Mouse (Mus musculus) embryonic facial prominence, embryonic 14.5 days (tissue): ENCODE results near the gene Podn. TPM values are rescaled to one million over a fixed set of nuclear protein-coding genes. Genes with fewer than 3 reads are reported as not detected.

Experiments used
- ATAC-seq: fragments of 200-750 bp; cut with Nextera tagmentation; 2 replicates; pipeline ENCODE4 v1.8.0; 2017; ENCODE audit warnings: low read depth, moderate number of reproducible peaks, moderate TSS enrichment
- DNase-seq: peaks from one replicate; pipeline ENCODE4 v3.0.0-alpha.2; 2015; ENCODE audit warnings: low spot score
- H3K27ac ChIP-seq: fragments of 300-500 bp; sonication (generic); replicated peaks from 2 replicates; pipeline ENCODE4 v1.5.1; 2014; ENCODE audit warnings: low read depth, mild to moderate bottlenecking, low read length, moderate library complexity
- H3K27me3 ChIP-seq: fragments of 300-500 bp; sonication (generic); replicated peaks from 2 replicates; pipeline ENCODE4 v1.6.1; 2014; ENCODE audit warnings: low read length; ENCODE audit not compliant: control insufficient read depth, insufficient read depth
- H3K36me3 ChIP-seq: fragments of 300-500 bp; sonication (generic); 2 replicates; pipeline ENCODE4 v1.6.1; 2014; ENCODE audit warnings: low read length, mixed read lengths; ENCODE audit not compliant: control insufficient read depth, insufficient read depth
- H3K4me1 ChIP-seq: fragments of 300-500 bp; sonication (generic); 2 replicates; pipeline ENCODE4 v1.6.1; 2014; ENCODE audit warnings: antibody characterized with exemption, low read length; ENCODE audit not compliant: control insufficient read depth, insufficient read depth
- H3K4me2 ChIP-seq: fragments of 300-500 bp; sonication (generic); 2 replicates; pipeline ENCODE4 v1.6.1; 2014; ENCODE audit warnings: low read depth, mild to moderate bottlenecking, low read length, moderate library complexity, mixed read lengths
- H3K4me3 ChIP-seq: fragments of 300-500 bp; sonication (generic); 2 replicates; pipeline ENCODE4 v1.5.1; 2014; ENCODE audit warnings: low read depth, mild to moderate bottlenecking, low read length
- H3K9ac ChIP-seq: fragments of 300-500 bp; sonication (generic); 2 replicates; pipeline ENCODE4 v1.6.1; 2014; ENCODE audit warnings: low read depth, mild to moderate bottlenecking, low read length, moderate library complexity, mixed read lengths
- H3K9me3 ChIP-seq: fragments of 300-500 bp; sonication (generic); 2 replicates; pipeline ENCODE4 v1.6.1; 2016; ENCODE audit warnings: low read length; ENCODE audit not compliant: control insufficient read depth
- WGBS: fragments of 180-500 bp; shearing (Covaris S2); extraction: QIAGEN DNeasy Blood & Tissue Kit; methylation state at CpG from one replicate; pipeline ENCODE4 v1.1.7; 2014; 5-methylcytosine and 5-hydroxymethylcytosine counted together
- polyA plus RNA-seq: library from polyadenylated mRNA; unstranded; fragments of >200 nt; fragmentation: Nextera tagmentation; extraction: Ambion mirVana; gene quantifications from 2 replicates; pipeline ENCODE4 v1.2.1, GENCODE M21; 2014

Gene Podn
- polyA plus RNA-seq, 1 experiment from 2014 or later = 5.5 TPM

DNA sequence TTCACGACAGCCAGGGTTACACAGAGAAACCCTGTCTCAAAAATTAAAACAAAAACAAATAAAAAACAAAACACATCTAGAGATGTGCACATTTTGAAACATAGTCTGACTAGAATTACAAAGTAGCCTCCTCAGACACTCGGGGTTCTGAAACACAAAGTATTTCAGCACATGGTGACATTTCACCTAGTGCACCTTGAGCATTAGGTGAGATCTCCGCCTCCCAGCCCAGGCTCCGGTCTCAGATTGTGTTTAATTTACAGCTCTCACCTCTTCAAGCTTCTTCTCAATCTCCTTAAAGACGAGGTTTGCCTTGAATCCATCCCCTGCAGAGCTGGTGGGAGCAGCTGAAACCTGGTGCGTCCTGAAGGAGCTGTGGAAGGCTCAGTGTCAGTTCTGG, 32.6 kb downstream of the Podn start:
- Histone ChIP-seq H3K4me1 (no peaks in the 10 kb centered on the region), H3K27me3 (no peaks in the 10 kb centered on the region), H3K9ac (no peak overlapping the region), H3K9me3 (no peaks in the 10 kb centered on the region), H3K27ac (no peak overlapping the region), H3K4me3 (no peak overlapping the region), H3K4me2 (no peak overlapping the region), H3K36me3 (peaks cover 57% of the 10 kb centered on the region)
- ATAC-seq (no peak), DNase-seq (no peak)
- 84% methylated on average over 6 of the region's 6 CpGs for WGBS

DNA sequence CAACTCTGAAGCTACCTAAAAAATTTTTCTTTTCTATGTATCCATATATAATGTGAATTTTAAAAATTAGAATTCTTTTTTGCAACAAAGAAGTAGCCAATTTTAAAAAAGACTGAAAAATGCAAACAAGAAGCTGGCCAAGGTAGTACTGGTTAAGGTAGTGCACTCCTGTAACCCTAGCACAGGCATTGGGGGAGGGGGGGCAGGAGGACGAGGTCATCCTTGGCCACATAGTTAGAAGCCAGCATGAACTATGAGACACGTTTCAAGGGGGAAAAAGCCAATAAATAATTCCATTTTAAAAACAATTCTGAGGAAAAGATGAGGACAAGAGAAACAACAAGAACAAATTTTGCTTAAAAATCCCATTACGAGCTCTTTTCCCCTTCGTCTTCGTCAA, 33.7 kb downstream of the Podn start:
- WGBS = 91% methylated on average over 5 of the region's 5 CpGs
- no peak for ATAC-seq
- no peaks in the 10 kb centered on the region for H3K4me1 ChIP-seq
- H3K9ac ChIP-seq = no peak overlapping the region
- no peak overlapping the region for H3K27ac ChIP-seq
- H3K36me3 ChIP-seq = peaks cover 68% of the 10 kb centered on the region
- H3K4me3 ChIP-seq = no peak overlapping the region
- H3K27me3 ChIP-seq = no peaks in the 10 kb centered on the region
- H3K9me3 ChIP-seq = no peaks in the 10 kb centered on the region
- no peak overlapping the region for H3K4me2 ChIP-seq
- no peak for DNase-seq

DNA sequence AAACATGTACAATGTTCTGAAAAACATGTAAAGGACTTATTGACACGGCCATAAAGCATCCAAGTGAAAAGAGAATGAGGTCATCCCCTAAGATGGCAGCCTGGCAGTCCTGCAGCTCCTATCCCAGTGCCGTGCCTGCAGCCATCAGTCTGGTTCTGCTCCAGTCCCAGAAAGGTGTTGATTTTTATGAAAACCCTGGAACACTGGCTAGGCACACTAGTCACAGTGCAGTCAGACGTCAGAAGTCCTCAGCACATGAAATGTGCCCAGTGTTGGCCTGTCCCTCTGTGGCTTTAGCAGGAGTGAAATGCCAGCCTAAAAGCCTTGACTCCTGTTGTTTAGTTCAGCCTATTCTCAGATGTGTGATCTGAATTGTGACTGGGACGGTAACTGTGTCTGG, 35.5 kb downstream of the Podn start:
- 77% methylated on average over 4 of the region's 4 CpGs for WGBS
- H3K36me3 ChIP-seq = peaks cover 61% of the 10 kb centered on the region
- H3K4me3 ChIP-seq = no peak overlapping the region
- H3K4me2 ChIP-seq = no peak overlapping the region
- no peaks in the 10 kb centered on the region for H3K9me3 ChIP-seq
- no peak overlapping the region for H3K9ac ChIP-seq
- DNase-seq (no peak), ATAC-seq (no peak)
- no peaks in the 10 kb centered on the region for H3K4me1 ChIP-seq
- no peak overlapping the region for H3K27ac ChIP-seq
- no peaks in the 10 kb centered on the region for H3K27me3 ChIP-seq

DNA sequence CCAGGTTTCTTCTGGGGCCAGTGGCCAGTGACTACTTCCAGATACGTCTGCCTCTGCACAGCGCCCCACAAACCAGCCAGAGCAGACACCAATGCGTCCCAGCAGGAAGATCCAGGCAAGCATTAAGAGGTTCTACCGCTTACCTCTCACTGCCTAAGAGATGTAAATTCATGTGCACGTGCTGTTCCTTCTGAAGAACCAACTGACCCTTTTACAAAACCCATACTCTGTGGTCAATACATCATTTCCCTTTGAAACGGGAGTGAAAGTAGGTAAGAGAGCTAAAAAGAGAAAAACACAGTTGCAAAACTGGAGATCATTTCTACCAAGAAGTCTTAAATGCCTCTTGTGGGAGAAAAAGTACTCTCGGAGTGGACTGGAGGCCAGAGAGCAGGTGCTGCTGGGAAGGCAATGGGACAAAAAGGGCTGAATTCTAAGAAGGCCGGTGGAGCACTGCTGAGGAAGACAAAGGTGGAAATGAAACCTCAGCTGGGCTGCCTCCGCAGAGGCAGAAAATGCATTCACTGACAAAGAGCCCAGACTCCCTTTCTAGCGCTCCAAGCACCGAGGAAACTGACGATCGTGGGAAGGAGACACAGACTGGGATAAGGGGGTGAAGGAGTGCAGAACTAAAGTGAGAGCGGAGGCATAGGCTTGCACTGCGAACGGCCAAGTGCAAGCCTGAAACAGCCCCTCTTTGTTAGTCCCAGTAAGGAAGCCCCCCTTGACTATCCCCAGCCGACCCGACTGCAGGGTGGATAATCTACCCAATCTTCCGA, 36.5 kb downstream of the Podn start:
- Histone ChIP-seq H3K9ac (no peak overlapping the region; the same call in 1 of the 2 replicates), H3K36me3 (peaks cover 69% of the 10 kb centered on the region), H3K4me3 (no peak overlapping the region), H3K27me3 (no peaks in the 10 kb centered on the region), H3K27ac (no peak overlapping the region), H3K9me3 (no peaks in the 10 kb centered on the region), H3K4me1 (no peaks in the 10 kb centered on the region), H3K4me2 (no peak overlapping the region)
- ATAC-seq (no peak), DNase-seq (no peak)
- 65% methylated on average over 19 of the region's 19 CpGs for WGBS

DNA sequence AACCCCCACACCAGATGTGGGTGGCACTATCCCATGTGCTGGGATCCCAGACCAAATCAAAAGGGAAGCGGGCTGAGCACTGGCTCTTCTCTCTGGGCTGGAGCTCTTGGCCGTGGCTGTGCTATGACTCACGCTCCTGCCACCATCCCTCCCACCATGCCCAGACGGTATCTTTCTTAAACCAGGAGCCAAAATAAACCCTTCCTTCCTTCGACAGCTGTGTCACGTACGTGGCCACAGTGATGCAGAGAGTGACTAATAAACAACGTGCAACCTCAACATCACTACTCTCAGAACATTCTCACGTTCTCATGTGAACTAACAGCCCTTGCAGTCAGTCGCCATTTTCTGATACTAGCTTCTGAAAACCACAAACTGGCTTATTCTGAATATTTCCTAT, 38.1 kb downstream of the Podn start:
- no peaks in the 10 kb centered on the region for H3K4me1 ChIP-seq
- no peak overlapping the region for H3K27ac ChIP-seq
- WGBS = 72% methylated on average over 10 of the region's 10 CpGs
- H3K9ac ChIP-seq = no peak overlapping the region
- ATAC-seq = no peak
- H3K27me3 ChIP-seq = no peaks in the 10 kb centered on the region
- H3K4me3 ChIP-seq = no peak overlapping the region
- peaks cover 80% of the 10 kb centered on the region for H3K36me3 ChIP-seq
- H3K4me2 ChIP-seq = no peak overlapping the region
- DNase-seq = no peak
- no peaks in the 10 kb centered on the region for H3K9me3 ChIP-seq

DNA sequence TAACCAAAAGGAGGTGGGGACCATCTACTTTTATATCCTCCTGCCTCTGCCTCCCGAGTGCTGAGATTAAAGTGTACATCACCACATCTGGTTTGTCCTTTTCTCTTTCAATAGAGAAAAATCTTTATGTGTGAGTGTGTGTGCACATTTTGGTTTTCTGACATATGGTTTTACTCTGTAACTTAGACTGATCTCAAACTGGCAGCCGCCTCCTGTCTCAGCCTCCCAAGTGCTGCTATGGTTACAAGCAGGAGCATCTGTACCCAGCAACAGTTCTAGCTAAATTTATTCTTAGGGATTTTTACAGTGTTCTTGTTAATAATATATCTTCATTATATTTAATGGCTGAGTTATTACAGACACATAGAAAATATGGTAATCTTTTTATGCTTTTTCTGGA, 39.0 kb downstream of the Podn start:
- no peak overlapping the region for H3K4me2 ChIP-seq
- no peak overlapping the region for H3K9ac ChIP-seq
- peaks cover 79% of the 10 kb centered on the region for H3K36me3 ChIP-seq
- WGBS = 85% methylated on average over 2 of the region's 2 CpGs
- H3K9me3 ChIP-seq = no peaks in the 10 kb centered on the region
- DNase-seq (no peak), ATAC-seq (no peak)
- H3K4me3 ChIP-seq = no peak overlapping the region
- H3K4me1 ChIP-seq = no peaks in the 10 kb centered on the region
- no peak overlapping the region for H3K27ac ChIP-seq
- H3K27me3 ChIP-seq = no peaks in the 10 kb centered on the region

DNA sequence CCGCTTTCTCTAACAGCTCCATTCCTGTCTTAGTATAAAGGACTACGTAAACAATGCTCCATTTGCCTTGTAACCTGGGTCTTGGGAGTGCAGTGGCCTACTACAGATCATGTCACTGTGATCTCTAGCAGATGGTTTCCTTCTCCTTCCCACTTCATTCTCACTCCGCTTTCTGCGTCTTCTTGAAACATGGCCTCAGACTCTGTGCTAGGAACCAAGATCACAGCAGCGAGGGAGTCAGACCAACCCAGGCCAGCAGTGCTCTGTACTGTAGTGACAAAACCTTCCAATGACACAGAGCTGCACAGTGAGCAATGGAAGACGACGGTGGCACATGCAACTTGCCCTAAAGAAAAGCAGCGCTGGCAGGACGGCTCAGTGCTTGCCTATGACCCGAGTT, 40.4 kb downstream of the Podn start:
- H3K4me3 ChIP-seq = no peak overlapping the region
- no peaks in the 10 kb centered on the region for H3K4me1 ChIP-seq
- H3K4me2 ChIP-seq = no peak overlapping the region
- H3K9me3 ChIP-seq = no peaks in the 10 kb centered on the region
- H3K27ac ChIP-seq = no peak overlapping the region
- no peak overlapping the region for H3K9ac ChIP-seq
- ATAC-seq (no peak), DNase-seq (no peak)
- no peaks in the 10 kb centered on the region for H3K27me3 ChIP-seq
- H3K36me3 ChIP-seq = peaks cover 75% of the 10 kb centered on the region
- WGBS = 89% methylated on average over 10 of the region's 10 CpGs

DNA sequence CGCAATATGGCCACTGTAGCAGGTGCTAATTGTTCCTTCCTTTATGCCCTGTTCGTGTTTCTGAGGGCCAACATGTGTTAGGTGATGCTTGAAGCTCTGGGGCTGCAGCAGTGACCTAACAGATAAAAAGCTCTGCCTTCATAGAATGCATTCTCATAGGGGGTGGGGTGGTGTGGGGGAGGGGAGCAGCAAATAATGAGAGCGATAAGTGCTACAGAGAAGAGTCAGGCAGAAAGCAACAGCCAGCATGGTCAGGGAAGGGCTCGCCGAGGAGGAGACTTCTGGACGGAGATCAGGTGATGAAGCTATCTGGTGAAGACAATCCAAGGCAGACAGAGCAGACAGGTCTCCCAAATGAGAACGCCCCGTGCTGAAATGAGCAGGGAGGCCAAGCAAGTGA, 43.6 kb downstream of the Podn start:
- no peak for DNase-seq
- H3K4me3 ChIP-seq = no peak overlapping the region
- 88% methylated on average over 8 of the region's 8 CpGs for WGBS
- H3K4me2 ChIP-seq = no peak overlapping the region
- H3K4me1 ChIP-seq = no peaks in the 10 kb centered on the region
- H3K9me3 ChIP-seq = no peaks in the 10 kb centered on the region
- ATAC-seq = no peak
- no peaks in the 10 kb centered on the region for H3K27me3 ChIP-seq
- H3K27ac ChIP-seq = no peak overlapping the region
- no peak overlapping the region for H3K9ac ChIP-seq
- H3K36me3 ChIP-seq = peaks cover 70% of the 10 kb centered on the region

DNA sequence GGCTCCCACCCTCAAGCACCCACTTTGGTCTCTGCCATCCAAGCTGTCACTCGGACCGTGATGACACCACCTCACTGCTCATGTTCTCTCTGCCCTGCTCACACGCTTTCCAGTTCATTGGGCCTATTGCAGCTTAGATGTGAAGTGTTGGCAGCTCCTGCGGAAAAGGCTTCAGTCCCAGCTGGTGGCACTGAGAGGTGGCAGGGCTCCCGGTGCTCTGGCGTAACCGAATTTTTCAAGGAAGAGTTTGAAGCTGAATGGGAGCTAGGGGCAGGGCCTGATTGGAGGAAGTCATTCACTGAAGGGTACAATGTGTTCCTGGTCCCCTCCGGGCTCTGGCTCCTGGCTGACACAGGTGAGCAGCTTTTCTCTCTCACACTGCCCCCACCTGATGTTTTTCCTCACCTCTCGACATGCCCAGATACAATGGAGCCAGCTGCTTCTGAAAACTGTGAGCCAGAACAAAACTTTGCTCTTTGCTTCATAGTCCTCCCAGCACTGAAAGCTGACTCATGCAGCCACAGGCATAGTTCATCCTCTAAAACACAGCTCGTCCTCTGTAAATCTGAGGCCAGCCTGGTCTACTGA, 44.5 kb downstream of the Podn start:
- Histone ChIP-seq H3K4me2 (no peak overlapping the region), H3K4me1 (no peaks in the 10 kb centered on the region), H3K9me3 (no peaks in the 10 kb centered on the region), H3K27ac (no peak overlapping the region), H3K9ac (no peak overlapping the region), H3K27me3 (no peaks in the 10 kb centered on the region), H3K36me3 (peaks cover 72% of the 10 kb centered on the region), H3K4me3 (no peak overlapping the region)
- ATAC-seq (no peak), DNase-seq (no peak)
- 78% methylated on average over 10 of the region's 10 CpGs for WGBS
